Comparison of ENCODE assay signal across 12 mouse cellular contexts in genomic region chr19:30450869-30451542, GRCm38 (mm10).
DNase-seq lines count a peak whose midpoint lies in the region; ATAC-seq and TF ChIP-seq lines count a peak whose summit lies in the region.
"Had no signal": no experiment of that assay in that cellular context is flagged by ENCODE, and none has a peak within 500 bp of the region (broad histone marks: within the 10 kb centered on the region; RNA-seq: fewer than 3 reads in every experiment).

No protein-coding gene starts in this region.

- dilution Hi-C loops in CH12.LX (cut with MboI; ENCODE audit: extremely low pct_ligation_motif_present, extremely low pct_unique_long_range_greater_than_20kb, low sequenced_read_pairs), result no loop called here

- H3K27me3 ChIP-seq in embryonic facial prominence, embryonic 13.5 days, result no peaks in the 10 kb centered on the region
- no peaks in the 10 kb centered on the region for H3K27me3 ChIP-seq in embryonic facial prominence, embryonic 10.5 days (replicated peaks; ENCODE audit: low read depth, poor library complexity, severe bottlenecking)
- H3K27me3 ChIP-seq in CH12.LX (replicated peaks), result no peaks in the 10 kb centered on the region

- no peaks in the 10 kb centered on the region for H3K9me3 ChIP-seq in embryonic facial prominence, embryonic 13.5 days
- H3K9me3 ChIP-seq in embryonic facial prominence, embryonic 10.5 days, result no peaks in the 10 kb centered on the region
- no peaks in the 10 kb centered on the region for H3K9me3 ChIP-seq in CH12.LX (replicated peaks; ENCODE audit: low read length)

- TF ChIP-seq EP300 in CH12.LX (IDR thresholded peaks at IDR 0.05; ENCODE audit: low read length), result no peak

- in situ Hi-C loops in CH12.LX (cut with MboI; ENCODE audit: low pct_ligation_motif_present, low pct_unique_long_range_greater_than_20kb, low sequenced_read_pairs), result no loop called here

- peak overlapping the region; percentile 66; the same call in 1 of the 2 replicates for H3K27ac ChIP-seq in embryonic facial prominence, embryonic 13.5 days
- H3K27ac ChIP-seq in embryonic facial prominence, embryonic 10.5 days (replicated peaks), result no peak overlapping the region
- H3K27ac ChIP-seq in CH12.LX (ENCODE audit: insufficient read depth, low read depth), result no peak overlapping the region
- H3K27ac ChIP-seq: heart, adult 2 months had no signal

- TF ChIP-seq CTCF in CH12.LX (conservative IDR thresholded peaks at IDR 0.05 in 1 of 2, IDR thresholded peaks at IDR 0.05 in 1 of 2; ENCODE audit: low read depth in 2 of 2, low read length in 2 of 2), result no peak

- intact Hi-C loops in left cerebral cortex, postnatal 4 days (cut with DNase I), result no loop called here
- intact Hi-C loops in left cerebral cortex, postnatal 36 days (cut with DNase I), result no loop called here

- ATAC-seq in embryonic facial prominence, embryonic 13.5 days (ENCODE audit: insufficient number of reproducible peaks, insufficient read depth, low FRiP score, low TSS enrichment, low read depth), result no peak
- ATAC-seq in activated CD4-positive, CD25-positive, alpha-beta regulatory T cell, adult 4 months, result no peak

- WGBS in embryonic facial prominence, embryonic 13.5 days, result 68% methylated on average over 13 of the region's 13 CpGs
- WGBS in embryonic facial prominence, embryonic 10.5 days, result 89% methylated on average over 13 of the region's 13 CpGs

- TF ChIP-seq POLR2A in CH12.LX (IDR thresholded peaks at IDR 0.05; ENCODE audit: low read depth, low read length), result no peak

- no peak overlapping the region for H3K9ac ChIP-seq in embryonic facial prominence, embryonic 13.5 days
- H3K9ac ChIP-seq in CH12.LX (ENCODE audit: insufficient read depth, low read depth), result peak overlapping the region; percentile 42; the same call in 1 of the 2 replicates

- no peak for DNase-seq in embryonic facial prominence, embryonic 10.5 days (ENCODE audit: low spot score)
- DNase-seq in left cerebral cortex, postnatal 4 days, result peak; percentile 68
- no peak for DNase-seq in left cerebral cortex, postnatal 36 days (ENCODE audit: low spot score in 2 of 2)
- no peak for DNase-seq in CH12.LX (ENCODE audit: extremely low read depth)
- DNase-seq in gastrocnemius, postnatal 10 days, result peak; percentile 12
- DNase-seq in embryo, embryonic 10.5 days (ENCODE audit: low spot score), result no peak
- DNase-seq: adrenal gland, adult 2 months; cerebellum, adult 18-20 months; thymus, adult 2 months had no signal

- no peak overlapping the region for H3K4me3 ChIP-seq in embryonic facial prominence, embryonic 13.5 days
- no peak overlapping the region for H3K4me3 ChIP-seq in embryonic facial prominence, embryonic 10.5 days
- peak overlapping the region in 1 of 3 experiments; percentile 13 for H3K4me3 ChIP-seq in CH12.LX (replicated peaks in 1 of 3; ENCODE audit: low read depth in 2 of 3, low read length in 2 of 3, poor library complexity in 1 of 3)
- H3K4me3 ChIP-seq: heart, adult 2 months had no signal

- H3K36me3 ChIP-seq in embryonic facial prominence, embryonic 13.5 days, result no peaks in the 10 kb centered on the region
- no peaks in the 10 kb centered on the region for H3K36me3 ChIP-seq in embryonic facial prominence, embryonic 10.5 days (replicated peaks)
- H3K36me3 ChIP-seq in CH12.LX (replicated peaks in 1 of 2; ENCODE audit: control insufficient read depth in 1 of 2, insufficient read depth in 1 of 2, low read length in 1 of 2), result no peaks in the 10 kb centered on the region

- no peaks in the 10 kb centered on the region for H3K79me2 ChIP-seq in CH12.LX (replicated peaks; ENCODE audit: control insufficient read depth, extremely low read depth, insufficient read depth, poor library complexity, severe bottlenecking)

- TF ChIP-seq RAD21 in CH12.LX (IDR thresholded peaks at IDR 0.05; ENCODE audit: low read depth, low read length), result no peak

- peak overlapping the region; percentile 0; the same call in 1 of the 2 replicates for H3K4me2 ChIP-seq in embryonic facial prominence, embryonic 13.5 days
- H3K4me2 ChIP-seq in CH12.LX (ENCODE audit: insufficient read depth, low read depth, poor library complexity, severe bottlenecking), result peak overlapping the region; percentile 42

- H3K4me1 ChIP-seq in embryonic facial prominence, embryonic 13.5 days, result peaks cover 5% of the 10 kb centered on the region
- no peaks in the 10 kb centered on the region for H3K4me1 ChIP-seq in embryonic facial prominence, embryonic 10.5 days
- peaks cover 0 to 5% of the 10 kb centered on the region in 2 experiments; a peak in 1 of 4 replicates for H3K4me1 ChIP-seq in CH12.LX (ENCODE audit: control insufficient read depth in 1 of 2, insufficient read depth in 2 of 2)

TF ChIP-seq in CH12.LX, 34 proteins besides CTCF, POLR2A, EP300 and RAD21:
- TF ChIP-seq TCF12 (IDR thresholded peaks at IDR 0.05; ENCODE audit: low read depth, low read length) (no peak), ZMIZ1 (IDR thresholded peaks at IDR 0.05; ENCODE audit: low read depth, low read length) (no peak), IRF4 (IDR thresholded peaks at IDR 0.05; ENCODE audit: low read depth, low read length) (peak; percentile 46; the same call in 1 of the 2 replicates), RCOR1 (conservative IDR thresholded peaks at IDR 0.05; ENCODE audit: low read depth, low read length) (no peak), BHLHE40 (IDR thresholded peaks at IDR 0.05; ENCODE audit: low read depth, low read length) (peak; percentile 46), MAFK (IDR thresholded peaks at IDR 0.05; ENCODE audit: insufficient replicate concordance, low read length) (no peak), ETS1 (conservative IDR thresholded peaks at IDR 0.05; ENCODE audit: low read depth, low read length) (no peak), SIN3A (IDR thresholded peaks at IDR 0.05; ENCODE audit: low read length) (no peak), JUND (conservative IDR thresholded peaks at IDR 0.05; ENCODE audit: low read depth, low read length) (no peak)
TF ChIP-seq in CH12.LX: peak in this region for 2.

Comparison
In these comparisons a context has a peak if more than half of its experiments do, and no peak if none do; other contexts are left out.
1. DNase-seq: peak in left cerebral cortex, postnatal 4 days (single experiment) and gastrocnemius, postnatal 10 days (single experiment); none in embryonic facial prominence, embryonic 10.5 days (single experiment), left cerebral cortex, postnatal 36 days (0 of 2), CH12.LX (single experiment) and embryo, embryonic 10.5 days (single experiment).